Comparison of ENCODE assay signal across 9 mouse cellular contexts in the genomic region with DNA sequence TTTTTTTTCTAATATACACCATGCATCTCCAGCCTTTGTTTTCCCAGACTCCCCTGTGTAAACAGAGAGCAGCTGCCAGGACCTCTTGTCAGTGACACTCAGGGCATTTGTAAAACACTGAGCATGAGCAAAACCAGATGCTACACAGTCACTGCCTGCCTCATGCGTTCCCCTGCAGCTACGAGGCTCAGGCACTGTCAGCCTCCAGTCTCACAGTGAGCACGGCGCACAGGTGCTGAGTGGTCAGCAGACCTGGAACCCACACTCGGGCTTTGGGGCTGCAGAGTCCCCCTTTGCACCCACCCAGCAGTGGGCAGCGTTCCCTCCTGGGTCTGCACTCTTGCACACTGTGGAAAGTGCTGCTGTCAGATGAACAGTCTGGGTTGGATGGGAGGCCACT. TPM values are rescaled to one million over a fixed set of nuclear protein-coding genes. Genes with fewer than 3 reads are reported as not detected.
DNase-seq lines count a peak whose midpoint lies in the region; ATAC-seq and TF ChIP-seq lines count a peak whose summit lies in the region.
"Had no signal": no experiment of that assay in that cellular context is flagged by ENCODE, and none has a peak within 500 bp of the region (broad histone marks: within the 10 kb centered on the region; RNA-seq: fewer than 3 reads in every experiment).

No protein-coding gene starts in this region.

- DNase-seq in MEL (ENCODE audit: low read depth, low spot score): peak; percentile 25
- DNase-seq in embryo, embryonic 11 days: peak; percentile 59
- no peak for DNase-seq in liver, embryonic 11.5 days (ENCODE audit: low spot score)
- no peak for DNase-seq in cerebellum, adult 9-10 months
- DNase-seq in cerebellum, postnatal 10 days: no peak
- DNase-seq in layer of hippocampus, adult 9-11 months: no peak
- no peak for DNase-seq in gastrocnemius, postnatal 25 days

- H3K9me3 ChIP-seq in MEL (replicated peaks; ENCODE audit: insufficient read depth, low read length): no peaks in the 10 kb centered on the region
- no peaks in the 10 kb centered on the region for H3K9me3 ChIP-seq in hindbrain, embryonic 12.5 days (replicated peaks)
- H3K9me3 ChIP-seq in liver, embryonic 11.5 days (ENCODE audit: control insufficient read depth, low read length): no peaks in the 10 kb centered on the region

- no peak for TF ChIP-seq POLR2A in MEL (IDR thresholded peaks at IDR 0.05; ENCODE audit: control insufficient read depth in 1 of 2, insufficient read depth in 1 of 2, low read depth in 1 of 2, low read length in 2 of 2, poor library complexity in 1 of 2)

- no peak for TF ChIP-seq CTCF in MEL (IDR thresholded peaks at IDR 0.05 in 2 of 3, conservative IDR thresholded peaks at IDR 0.05 in 1 of 3; ENCODE audit: control insufficient read depth in 1 of 3, insufficient read depth in 1 of 3, low read depth in 2 of 3, low read length in 3 of 3, poor library complexity in 1 of 3, severe bottlenecking in 1 of 3)

- no peaks in the 10 kb centered on the region for H3K27me3 ChIP-seq in MEL (ENCODE audit: control insufficient read depth in 1 of 2, insufficient read depth in 2 of 2, low read length in 2 of 2)
- H3K27me3 ChIP-seq in hindbrain, embryonic 12.5 days: no peaks in the 10 kb centered on the region
- no peaks in the 10 kb centered on the region for H3K27me3 ChIP-seq in liver, embryonic 11.5 days (replicated peaks; ENCODE audit: control insufficient read depth, insufficient read depth, low read length)
- H3K27me3 ChIP-seq: Patski had no signal

- 63% methylated on average over 6 of the region's 6 CpGs for WGBS in hindbrain, embryonic 12.5 days
- WGBS in liver, embryonic 11.5 days: 69% methylated on average over 6 of the region's 6 CpGs

- no peak overlapping the region for H3K4me3 ChIP-seq in MEL (ENCODE audit: control insufficient read depth in 1 of 2, insufficient read depth in 1 of 2, low read depth in 2 of 2, low read length in 2 of 2)
- no peak overlapping the region for H3K4me3 ChIP-seq in hindbrain, embryonic 12.5 days
- no peak overlapping the region for H3K4me3 ChIP-seq in liver, embryonic 11.5 days (ENCODE audit: low read depth, low read length)

- TF ChIP-seq EP300 in MEL (IDR thresholded peaks at IDR 0.05; ENCODE audit: low read depth in 1 of 2, low read length in 2 of 2): no peak

- peaks cover 0 to 39% of the 10 kb centered on the region in 2 experiments; a peak in 3 of 4 replicates for H3K36me3 ChIP-seq in MEL (ENCODE audit: control insufficient read depth in 1 of 2, insufficient read depth in 2 of 2, low read length in 2 of 2)
- H3K36me3 ChIP-seq in hindbrain, embryonic 12.5 days: peaks cover 50% of the 10 kb centered on the region
- peaks cover 15% of the 10 kb centered on the region; the same call in 1 of the 2 replicates for H3K36me3 ChIP-seq in liver, embryonic 11.5 days (ENCODE audit: control insufficient read depth, insufficient read depth, low read length)

- peak overlapping the region; percentile 0; the same call in 1 of the 2 replicates for H3K27ac ChIP-seq in MEL (ENCODE audit: control insufficient read depth, low read depth, low read length)
- H3K27ac ChIP-seq in hindbrain, embryonic 12.5 days: peak overlapping the region; percentile 31; the same call in 1 of the 2 replicates
- peak overlapping the region; percentile 37; the same call in 1 of the 2 replicates for H3K27ac ChIP-seq in liver, embryonic 11.5 days (ENCODE audit: low read depth, low read length)

- peaks cover 34 to 52% of the 10 kb centered on the region in 2 experiments for H3K4me1 ChIP-seq in MEL (ENCODE audit: control insufficient read depth in 1 of 2, insufficient read depth in 2 of 2, low read length in 2 of 2)
- H3K4me1 ChIP-seq in hindbrain, embryonic 12.5 days: peaks cover 24% of the 10 kb centered on the region
- H3K4me1 ChIP-seq in liver, embryonic 11.5 days (replicated peaks; ENCODE audit: control insufficient read depth, insufficient read depth, low read length): peaks cover 46% of the 10 kb centered on the region

- 0 out of 2 replicates have a peak, but pooled peaks have one; percentile 47 for ATAC-seq in hindbrain, embryonic 12.5 days (ENCODE audit: low FRiP score)
- ATAC-seq in liver, embryonic 11.5 days (replicated peaks; ENCODE audit: low FRiP score): no peak
- ATAC-seq: Patski had no signal

- no peak overlapping the region for H3K4me2 ChIP-seq in hindbrain, embryonic 12.5 days (replicated peaks)
- no peak overlapping the region for H3K4me2 ChIP-seq in liver, embryonic 11.5 days

- no peak overlapping the region for H3K9ac ChIP-seq in MEL (ENCODE audit: control insufficient read depth, low read depth, low read length, poor library complexity, severe bottlenecking)
- no peak overlapping the region for H3K9ac ChIP-seq in hindbrain, embryonic 12.5 days
- H3K9ac ChIP-seq in liver, embryonic 11.5 days (ENCODE audit: low read depth, low read length): no peak overlapping the region

- no peak for TF ChIP-seq RAD21 in MEL (IDR thresholded peaks at IDR 0.05; ENCODE audit: low read depth, low read length)

- no peaks in the 10 kb centered on the region for H3K79me2 ChIP-seq in MEL (ENCODE audit: control insufficient read depth, insufficient read depth, low read length, poor library complexity)

TF ChIP-seq in MEL, 35 proteins besides CTCF, POLR2A, EP300 and RAD21:
- TF ChIP-seq RCOR1 (IDR thresholded peaks at IDR 0.05; ENCODE audit: low read depth, low read length): 0 out of 2 replicates have a peak, but pooled peaks have one; percentile 23
- TF ChIP-seq ZC3H11A (IDR thresholded peaks at IDR 0.05; ENCODE audit: low read depth, low read length): no peak

RNA-seq across cellular contexts. Expression of a gene that starts 41.7 kb away (rescaled TPM):
- 8.2 and 8.7 TPM in 2 replicates for total RNA-seq in MEL (2012; rRNA removed)
- polyA plus RNA-seq in MEL (2012; ENCODE audit: insufficient read depth in 1 of 2, insufficient read length in 2 of 2, low read depth in 1 of 2, low replicate concordance in 2 of 2, missing spikeins in 1 of 2): 1 to 10 TPM in 1 of 2 experiments, not detected in 1; 5.6 TPM
- polyA plus RNA-seq in hindbrain, embryonic 12.5 days (2016; fragmentation: Nextera tagmentation; extraction: Ambion mirVana): 3.1 and 3.6 TPM in 2 replicates
- polyA plus RNA-seq in liver, embryonic 11.5 days (2014; fragmentation: Nextera tagmentation; extraction: Ambion mirVana): 2.0 and 2.1 TPM in 2 replicates
- 1 to 10 TPM; 4.0 to 4.9 TPM for total RNA-seq in gastrocnemius, postnatal 25 days (2021)

RNA-seq across cellular contexts. Expression of a gene that starts 57.2 kb away (rescaled TPM):
- total RNA-seq in MEL (2012; rRNA removed): 17.0 and 20.8 TPM in 2 replicates
- 10 to 100 TPM in 1 of 2 experiments, not detected in 1; 71.8 TPM for polyA plus RNA-seq in MEL (2012; ENCODE audit: insufficient read depth in 1 of 2, insufficient read length in 2 of 2, low read depth in 1 of 2, low replicate concordance in 2 of 2, missing spikeins in 1 of 2)
- polyA plus RNA-seq in hindbrain, embryonic 12.5 days (2016; fragmentation: Nextera tagmentation; extraction: Ambion mirVana): 64.6 and 67.0 TPM in 2 replicates
- 14.3 and 17.1 TPM in 2 replicates for polyA plus RNA-seq in liver, embryonic 11.5 days (2014; fragmentation: Nextera tagmentation; extraction: Ambion mirVana)
- 10 to 100 TPM; 10.0 to 12.9 TPM for total RNA-seq in gastrocnemius, postnatal 25 days (2021)

Comparison
In these comparisons a context has a peak if more than half of its experiments do, and no peak if none do; other contexts are left out.
1. DNase-seq: peak in MEL (single experiment) and embryo, embryonic 11 days (single experiment); none in liver, embryonic 11.5 days (single experiment), cerebellum, adult 9-10 months (single experiment), cerebellum, postnatal 10 days (0 of 2), layer of hippocampus, adult 9-11 months (single experiment) and gastrocnemius, postnatal 25 days (single experiment).
2. Peak in every context shown above with its lines, with median percentiles within 50 percentile points of each other: H3K27ac ChIP-seq.